Mouse (Mus musculus) embryonic fibroblast, embryonic 13.5 days (primary cell): ENCODE data around the gene Hivep2. TPM values are rescaled to one million over a fixed set of nuclear protein-coding genes. Genes with fewer than 3 reads are reported as not detected.

ENCODE experiments used
- H3K27ac ChIP-seq: 2 replicates; pipeline ENCODE4 v1.5.1; 2012; ENCODE audit warnings: low read length, control low read depth, inconsistent platforms; ENCODE audit not compliant: insufficient read depth
- H3K4me1 ChIP-seq: 2 replicates; pipeline ENCODE4 v1.6.1; 2011; ENCODE audit warnings: low read length; ENCODE audit not compliant: control insufficient read depth, insufficient read depth
- H3K4me3 ChIP-seq: 2 replicates; pipeline ENCODE4 v1.5.1; 2011; ENCODE audit warnings: mild to moderate bottlenecking, control low read depth, low read length; ENCODE audit not compliant: insufficient read depth
- CTCF ChIP-seq: IDR thresholded peaks from 2 replicates; pipeline ENCODE4 v1.5.1; 2011; ENCODE audit warnings: mild to moderate bottlenecking, control low read depth, low read length, moderate library complexity, borderline replicate concordance; ENCODE audit not compliant: insufficient read depth
- POLR2A ChIP-seq: IDR thresholded peaks from 2 replicates; pipeline ENCODE4 v1.6.1; 2011; ENCODE audit warnings: low read depth, mild to moderate bottlenecking, control low read depth, low read length, moderate library complexity
- polyA plus RNA-seq: library from polyadenylated mRNA; stranded (reverse); fragments of >200 nt; gene quantifications from 2 replicates; pipeline ENCODE4 v1.2.4, GENCODE M21; 2011; ENCODE audit warnings: low read depth; ENCODE audit not compliant: missing spikeins, insufficient read length

Hivep2 gene
- polyA plus RNA-seq, 1 experiment = 25.6 TPM

GRCm38 (mm10) chr10:14045745-14046144, 79.9 kb downstream of the Hivep2 start:
- H3K27ac ChIP-seq = peak overlapping the region; percentile 70
- H3K4me1 ChIP-seq = peaks cover 33% of the 10 kb centered on the region
- TF ChIP-seq POLR2A = no peak
- no peak for TF ChIP-seq CTCF
- H3K4me3 ChIP-seq = no peak overlapping the region

GRCm38 (mm10) chr10:14046171-14046651, 80.3 kb downstream of the Hivep2 start:
- Histone ChIP-seq H3K4me3 (no peak overlapping the region), H3K4me1 (peaks cover 33% of the 10 kb centered on the region), H3K27ac (peak overlapping the region; percentile 70)
- no peak for TF ChIP-seq CTCF
- TF ChIP-seq POLR2A = no peak

- H3K4me1 ChIP-seq = peaks cover 31% of the 10 kb centered on the region
- TF ChIP-seq CTCF = peak; percentile 20; the same call in 1 of the 2 replicates
- TF ChIP-seq POLR2A = no peak
- H3K4me3 ChIP-seq = no peak overlapping the region
- peak overlapping the region; percentile 70; the same call in 1 of the 2 replicates for H3K27ac ChIP-seq
Measured at GRCm38 (mm10) chr10:14046935-14047334, 81.1 kb downstream of the Hivep2 start.

- peak overlapping the region; percentile 15 for H3K27ac ChIP-seq
- peaks cover 31% of the 10 kb centered on the region for H3K4me1 ChIP-seq
- TF ChIP-seq POLR2A (no peak), CTCF (no peak)
- H3K4me3 ChIP-seq = no peak overlapping the region
Measured at GRCm38 (mm10) chr10:14047661-14048060, 81.8 kb downstream of the Hivep2 start.

GRCm38 (mm10) chr10:14048322-14048915, 82.5 kb downstream of the Hivep2 start:
- TF ChIP-seq CTCF = no peak
- TF ChIP-seq POLR2A = no peak
- Histone ChIP-seq H3K27ac (peak overlapping the region; percentile 27), H3K4me3 (no peak overlapping the region), H3K4me1 (peaks cover 28% of the 10 kb centered on the region)

GRCm38 (mm10) chr10:14048916-14049445, 83.1 kb downstream of the Hivep2 start:
- TF ChIP-seq CTCF = no peak
- no peak for TF ChIP-seq POLR2A
- H3K4me3 ChIP-seq = no peak overlapping the region
- peaks cover 26% of the 10 kb centered on the region for H3K4me1 ChIP-seq
- peak overlapping the region; percentile 27; the same call in 1 of the 2 replicates for H3K27ac ChIP-seq

- H3K27ac ChIP-seq = no peak overlapping the region
- TF ChIP-seq POLR2A (no peak), CTCF (no peak)
Measured at GRCm38 (mm10) chr10:14049686-14050085, 83.8 kb downstream of the Hivep2 start.

GRCm38 (mm10) chr10:14050586-14050985, 84.7 kb downstream of the Hivep2 start:
- Histone ChIP-seq H3K4me1 (peaks cover 20% of the 10 kb centered on the region), H3K4me3 (no peak overlapping the region), H3K27ac (no peak overlapping the region)
- no peak for TF ChIP-seq CTCF
- no peak for TF ChIP-seq POLR2A

More at GRCm38 (mm10) chr10:14049686-14050085, 83.8 kb downstream of the Hivep2 start:
- H3K4me1 ChIP-seq = peaks cover 24% of the 10 kb centered on the region
- H3K4me3 ChIP-seq = no peak overlapping the region

GRCm38 (mm10) chr10:14052109-14052689, 86.3 kb downstream of the Hivep2 start:
- TF ChIP-seq CTCF = no peak
- no peak for TF ChIP-seq POLR2A
- Histone ChIP-seq H3K27ac (no peak overlapping the region), H3K4me3 (no peak overlapping the region), H3K4me1 (peaks cover 21% of the 10 kb centered on the region)

GRCm38 (mm10) chr10:14054860-14055259, 89.0 kb downstream of the Hivep2 start:
- TF ChIP-seq POLR2A = no peak
- TF ChIP-seq CTCF = no peak
- Histone ChIP-seq H3K4me1 (peaks cover 10% of the 10 kb centered on the region; the same call in 1 of the 2 replicates), H3K27ac (peak overlapping the region; percentile 58), H3K4me3 (no peak overlapping the region)
